Mouse (Mus musculus): ENCODE measurements at regions not wholly inside any gene's neighbourhood (a gene's known extent, or its start where the extent isn't known, plus 50 kb on each side); places are given as distances from the start of the nearest gene placed in this dataset.

- no peak for TF ChIP-seq POLR2A (IDR thresholded peaks at IDR 0.05; ENCODE audit: low read depth, low read length)
- TF ChIP-seq CTCF (conservative IDR thresholded peaks at IDR 0.05; ENCODE audit: insufficient read depth, insufficient read length, low read depth, low read length), result no peak
Measured at GRCm38 (mm10) chr6:41101997-41102396, 66.7 kb upstream of the 2210010C04Rik start.
